Mouse (Mus musculus): ENCODE data around the gene Emg1. TPM values are rescaled to one million over a fixed set of nuclear protein-coding genes. Genes with fewer than 3 reads are reported as not detected.

Emg1 gene
- polyA plus RNA-seq, 1 experiment from 2014 or later, result 199 TPM

- no peak overlapping the region for H3K4me2 ChIP-seq (replicated peaks)
- H3K27ac ChIP-seq, result no peak overlapping the region
- WGBS, result 91% methylated on average over 17 of the region's 17 CpGs
- H3K4me3 ChIP-seq, result no peak overlapping the region
- no peaks in the 10 kb centered on the region for H3K4me1 ChIP-seq
- no peak overlapping the region for H3K9ac ChIP-seq
- 0 out of 2 replicates have a peak, but pooled peaks have one; percentile 25 for ATAC-seq (ENCODE audit: insufficient number of reproducible peaks, insufficient read depth, low FRiP score, low TSS enrichment)
- H3K27me3 ChIP-seq, result no peaks in the 10 kb centered on the region
- H3K36me3 ChIP-seq, result peaks cover 71% of the 10 kb centered on the region
- H3K9me3 ChIP-seq, result no peaks in the 10 kb centered on the region
These were observed 9.7 kb downstream of the Emg1 start for GRCm38 (mm10) chr6:124702102-124702783.

DNA sequence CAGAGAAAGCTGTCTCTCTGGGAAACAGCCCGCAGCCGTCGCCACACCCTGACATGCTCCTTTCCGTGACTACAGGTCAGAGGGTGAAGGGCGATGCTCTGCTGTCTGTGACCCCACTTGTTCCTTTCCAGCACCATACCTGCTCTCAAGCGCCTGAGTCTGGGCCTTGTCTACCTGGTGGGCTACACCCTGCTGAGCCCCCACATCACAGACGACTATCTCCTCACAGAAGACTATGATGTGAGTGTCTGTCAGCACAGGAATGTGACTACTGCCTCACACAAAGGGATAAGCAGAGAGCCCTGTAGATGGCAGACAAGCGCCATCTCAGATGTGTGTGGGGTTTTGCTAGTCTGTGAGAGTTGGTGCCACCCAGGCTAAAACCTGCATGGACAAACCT, 10.6 kb downstream of the Emg1 start:
- ATAC-seq (ENCODE audit: insufficient number of reproducible peaks, insufficient read depth, low FRiP score, low TSS enrichment), result no peak
- H3K9ac ChIP-seq, result no peak overlapping the region
- no peak overlapping the region for H3K4me2 ChIP-seq (replicated peaks)
- H3K36me3 ChIP-seq, result peaks cover 66% of the 10 kb centered on the region
- no peaks in the 10 kb centered on the region for H3K4me1 ChIP-seq
- WGBS, result 81% methylated on average over 8 of the region's 8 CpGs
- no peak overlapping the region for H3K4me3 ChIP-seq
- no peaks in the 10 kb centered on the region for H3K27me3 ChIP-seq
- H3K9me3 ChIP-seq, result no peaks in the 10 kb centered on the region
- no peak overlapping the region for H3K27ac ChIP-seq

GRCm38 (mm10) chr6:124699962-124700610, 11.9 kb downstream of the Emg1 start:
- Histone ChIP-seq H3K9ac (no peak overlapping the region), H3K4me1 (no peaks in the 10 kb centered on the region), H3K9me3 (no peaks in the 10 kb centered on the region), H3K36me3 (peaks cover 56% of the 10 kb centered on the region), H3K27me3 (no peaks in the 10 kb centered on the region), H3K4me3 (no peak overlapping the region), H3K4me2 (replicated peaks) (no peak overlapping the region), H3K27ac (no peak overlapping the region)
- no peak for ATAC-seq (ENCODE audit: insufficient number of reproducible peaks, insufficient read depth, low FRiP score, low TSS enrichment)
- 80% methylated on average over 11 of the region's 11 CpGs for WGBS

- Histone ChIP-seq H3K27ac (no peak overlapping the region), H3K4me1 (peaks cover 4% of the 10 kb centered on the region; the same call in 1 of the 2 replicates), H3K4me2 (replicated peaks) (no peak overlapping the region), H3K9ac (no peak overlapping the region), H3K9me3 (no peaks in the 10 kb centered on the region), H3K36me3 (peaks cover 49% of the 10 kb centered on the region), H3K27me3 (no peaks in the 10 kb centered on the region), H3K4me3 (no peak overlapping the region)
- ATAC-seq (ENCODE audit: insufficient number of reproducible peaks, insufficient read depth, low FRiP score, low TSS enrichment), result no peak
- 84% methylated on average over 4 of the region's 4 CpGs for WGBS
These were observed 12.6 kb downstream of the Emg1 start for GRCm38 (mm10) chr6:124699366-124699765.

DNA sequence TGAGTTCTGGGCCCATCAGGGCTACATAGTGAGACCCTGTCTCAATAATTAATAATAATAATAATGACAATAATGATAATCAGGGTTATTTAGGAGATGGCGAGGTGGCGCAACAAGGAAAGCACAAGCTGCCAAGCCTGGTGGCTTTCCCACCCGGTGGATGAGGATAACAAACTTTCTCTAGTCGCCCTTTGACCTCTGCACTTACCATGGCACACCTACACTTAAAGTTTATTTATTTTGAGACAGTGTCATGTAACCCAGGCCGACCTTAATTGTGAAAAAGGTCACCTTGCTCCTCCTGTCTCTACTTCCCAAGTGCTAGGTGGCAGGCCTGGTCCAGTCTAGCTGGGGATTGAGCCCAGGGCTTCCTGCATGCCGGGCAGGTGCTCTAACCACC, 13.2 kb downstream of the Emg1 start:
- no peak for ATAC-seq (ENCODE audit: insufficient number of reproducible peaks, insufficient read depth, low FRiP score, low TSS enrichment)
- Histone ChIP-seq H3K36me3 (peaks cover 42% of the 10 kb centered on the region), H3K4me2 (replicated peaks) (no peak overlapping the region), H3K4me1 (peaks cover 11% of the 10 kb centered on the region; the same call in 1 of the 2 replicates), H3K27me3 (no peaks in the 10 kb centered on the region), H3K4me3 (no peak overlapping the region), H3K9me3 (no peaks in the 10 kb centered on the region), H3K9ac (no peak overlapping the region), H3K27ac (no peak overlapping the region)
- 84% methylated on average over 6 of the region's 6 CpGs for WGBS

DNA sequence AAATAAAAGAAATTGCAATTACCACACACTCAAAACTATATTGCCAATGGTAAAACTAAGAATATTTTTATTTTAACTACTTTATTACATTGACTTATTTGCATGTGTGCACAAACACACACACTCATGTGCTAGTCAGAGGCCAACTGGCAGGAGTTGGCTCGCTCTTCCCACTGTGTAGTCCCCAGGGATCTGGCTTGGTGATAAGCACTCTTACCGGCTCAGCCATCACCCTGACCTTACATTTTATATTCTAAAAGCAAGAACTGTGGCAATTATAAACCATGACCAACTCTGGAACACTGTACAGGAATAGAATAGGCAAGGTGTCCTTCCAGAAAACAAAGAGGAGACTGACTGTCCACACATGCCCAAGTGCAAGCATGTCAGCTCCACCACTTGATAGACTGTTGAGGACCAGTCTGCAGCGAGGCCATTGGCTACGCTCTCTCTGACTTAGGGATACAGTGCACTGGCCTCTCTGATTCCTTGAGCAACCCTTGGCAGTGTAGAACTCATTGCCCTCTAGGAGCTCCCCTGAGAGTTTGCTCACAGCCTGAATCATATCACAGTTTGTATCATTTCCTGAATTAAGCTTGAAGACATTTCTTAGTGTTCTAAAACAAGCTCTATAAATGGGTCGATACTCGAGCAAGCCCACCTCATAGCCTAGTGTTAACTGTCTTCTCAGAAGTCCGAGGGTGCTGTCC, 15.4 kb downstream of the Emg1 start:
- ATAC-seq (ENCODE audit: insufficient number of reproducible peaks, insufficient read depth, low FRiP score, low TSS enrichment), result no peak
- Histone ChIP-seq H3K4me2 (replicated peaks) (no peak overlapping the region), H3K4me1 (peaks cover 17% of the 10 kb centered on the region; the same call in 1 of the 2 replicates), H3K4me3 (no peak overlapping the region), H3K36me3 (peaks cover 21% of the 10 kb centered on the region), H3K9ac (no peak overlapping the region), H3K9me3 (no peaks in the 10 kb centered on the region), H3K27me3 (no peaks in the 10 kb centered on the region), H3K27ac (no peak overlapping the region)
- 91% methylated on average over 7 of the region's 7 CpGs for WGBS

- peaks cover 10% of the 10 kb centered on the region for H3K36me3 ChIP-seq
- H3K4me3 ChIP-seq, result no peak overlapping the region
- H3K9ac ChIP-seq, result no peak overlapping the region
- no peak overlapping the region for H3K27ac ChIP-seq
- 67% methylated on average over 15 of the region's 15 CpGs for WGBS
- no peaks in the 10 kb centered on the region for H3K9me3 ChIP-seq
- H3K4me2 ChIP-seq (replicated peaks), result no peak overlapping the region
- no peaks in the 10 kb centered on the region for H3K27me3 ChIP-seq
- H3K4me1 ChIP-seq, result peaks cover 17% of the 10 kb centered on the region; the same call in 1 of the 2 replicates
- no peak for ATAC-seq (ENCODE audit: insufficient number of reproducible peaks, insufficient read depth, low FRiP score, low TSS enrichment)
These were observed 17.6 kb downstream of the Emg1 start for GRCm38 (mm10) chr6:124694166-124694955.

DNA sequence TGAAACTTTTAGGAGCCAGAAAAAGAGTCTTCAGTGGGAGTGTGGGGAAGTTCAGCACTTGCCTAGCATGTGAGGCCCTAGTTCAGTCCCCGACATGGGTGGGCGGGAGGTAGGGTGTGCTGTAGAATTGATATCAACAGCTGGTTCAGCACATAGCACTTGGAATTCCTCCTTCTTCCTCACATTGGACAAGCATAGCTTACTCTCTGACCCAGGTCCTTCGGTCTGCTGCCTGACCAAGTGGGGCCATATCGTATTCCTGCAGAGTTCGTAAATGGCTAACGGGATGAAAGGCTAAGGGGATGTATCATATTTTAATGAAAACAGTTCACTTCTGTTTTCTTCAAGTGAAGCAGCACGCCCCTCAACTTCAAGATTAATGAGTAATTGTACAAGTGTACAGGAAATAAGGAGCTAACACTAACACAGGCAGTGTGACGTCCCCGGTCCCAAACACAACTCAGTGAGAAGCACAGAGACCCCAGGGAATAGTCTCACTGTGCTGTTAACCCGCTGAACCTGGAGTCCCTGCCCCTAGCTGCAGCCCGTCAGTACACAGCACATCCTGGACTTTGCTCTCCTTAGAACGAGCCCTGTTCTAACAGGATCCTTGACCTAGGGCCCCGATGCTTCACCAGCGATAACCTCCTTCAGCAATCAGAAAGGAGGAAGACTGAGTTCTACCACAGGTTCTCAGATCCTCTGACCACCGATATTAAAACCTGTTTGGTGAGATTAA, 18.6 kb downstream of the Emg1 start:
- no peak overlapping the region for H3K27ac ChIP-seq
- H3K27me3 ChIP-seq, result no peaks in the 10 kb centered on the region
- 54% methylated on average over 15 of the region's 15 CpGs for WGBS
- H3K4me2 ChIP-seq (replicated peaks), result no peak overlapping the region
- H3K4me3 ChIP-seq, result no peak overlapping the region
- 0 out of 2 replicates have a peak, but pooled peaks cover 6% of the 10 kb centered on the region for H3K36me3 ChIP-seq
- peaks cover 17% of the 10 kb centered on the region; the same call in 1 of the 2 replicates for H3K4me1 ChIP-seq
- no peak overlapping the region for H3K9ac ChIP-seq
- H3K9me3 ChIP-seq, result no peaks in the 10 kb centered on the region
- ATAC-seq (ENCODE audit: insufficient number of reproducible peaks, insufficient read depth, low FRiP score, low TSS enrichment), result no peak

GRCm38 (mm10) chr6:124690517-124690916, 21.5 kb downstream of the Emg1 start:
- ATAC-seq (ENCODE audit: insufficient number of reproducible peaks, insufficient read depth, low FRiP score, low TSS enrichment), result no peak
- Histone ChIP-seq H3K4me1 (peaks cover 17% of the 10 kb centered on the region; the same call in 1 of the 2 replicates), H3K27me3 (no peaks in the 10 kb centered on the region), H3K27ac (no peak overlapping the region), H3K4me2 (replicated peaks) (no peak overlapping the region), H3K9me3 (no peaks in the 10 kb centered on the region), H3K4me3 (no peak overlapping the region), H3K9ac (no peak overlapping the region), H3K36me3 (no peaks in the 10 kb centered on the region)
- 93% methylated on average over 3 of the region's 3 CpGs for WGBS

DNA sequence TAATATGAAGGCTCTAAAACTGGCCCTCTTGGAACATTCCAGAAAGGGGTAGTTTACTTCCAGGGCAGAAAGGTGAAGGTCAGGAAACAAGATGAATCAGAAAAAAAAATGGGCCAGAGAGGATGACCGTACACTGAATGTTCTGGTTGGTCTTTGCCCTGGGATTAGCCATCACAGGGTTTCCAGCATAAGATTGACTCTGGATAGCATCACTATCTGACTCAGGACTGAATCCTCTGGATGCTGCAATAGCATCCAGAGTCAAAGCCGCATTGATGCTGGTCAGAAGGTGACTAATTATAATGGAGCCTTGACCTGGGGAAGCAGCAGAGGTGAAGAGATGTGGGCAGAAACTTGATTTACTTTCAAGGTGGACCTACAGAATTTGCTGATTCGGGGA, 23.0 kb downstream of the Emg1 start:
- Histone ChIP-seq H3K4me3 (no peak overlapping the region), H3K9ac (no peak overlapping the region), H3K27ac (no peak overlapping the region), H3K4me1 (peaks cover 9% of the 10 kb centered on the region; the same call in 1 of the 2 replicates), H3K9me3 (no peaks in the 10 kb centered on the region), H3K4me2 (replicated peaks) (no peak overlapping the region), H3K36me3 (no peaks in the 10 kb centered on the region), H3K27me3 (no peaks in the 10 kb centered on the region)
- ATAC-seq (ENCODE audit: insufficient number of reproducible peaks, insufficient read depth, low FRiP score, low TSS enrichment), result no peak
- WGBS, result 90% methylated on average over 3 of the region's 3 CpGs

Data from embryonic facial prominence, embryonic 12.5 days (tissue).